Mouse (Mus musculus) ES-Bruce4 (cell line): ENCODE results near the gene Smoc2. TPM values are rescaled to one million over a fixed set of nuclear protein-coding genes. Genes with fewer than 3 reads are reported as not detected.

ENCODE experiments used
- H3K27ac ChIP-seq: 2 replicates; pipeline ENCODE4 v1.5.1; 2012; ENCODE audit warnings: low read length, inconsistent platforms; ENCODE audit not compliant: insufficient read depth
- H3K27me3 ChIP-seq: 2 replicates; pipeline ENCODE4 v1.6.1; 2012; ENCODE audit warnings: mild to moderate bottlenecking, low read length, inconsistent platforms; ENCODE audit not compliant: control insufficient read depth, poor library complexity, insufficient read depth, severe bottlenecking
- H3K36me3 ChIP-seq: 2 replicates; pipeline ENCODE4 v1.6.1; 2012; ENCODE audit warnings: inconsistent platforms, mild to moderate bottlenecking, low read length, moderate library complexity; ENCODE audit not compliant: control insufficient read depth, poor library complexity, insufficient read depth, severe bottlenecking
- H3K4me1 ChIP-seq: one replicate; pipeline ENCODE4 v1.8.1; 2011; ENCODE audit warnings: low read length; ENCODE audit not compliant: control insufficient read depth, insufficient read depth
- H3K4me3 ChIP-seq: 2 replicates; pipeline ENCODE4 v1.5.1; 2011; ENCODE audit warnings: low read depth, mild to moderate bottlenecking, low read length
- H3K9ac ChIP-seq: 2 replicates; pipeline ENCODE4 v1.6.1; 2012; ENCODE audit warnings: low read depth, mild to moderate bottlenecking, inconsistent platforms; ENCODE audit not compliant: poor library complexity, severe bottlenecking
- H3K9me3 ChIP-seq: replicated peaks from 2 replicates; pipeline ENCODE4 v1.6.1; 2012; ENCODE audit warnings: mild to moderate bottlenecking, low read length, inconsistent platforms; ENCODE audit not compliant: control insufficient read depth, poor library complexity, insufficient read depth, severe bottlenecking
- CTCF ChIP-seq: IDR thresholded peaks from one replicate; pipeline ENCODE4 v1.8.1; 2011; ENCODE audit warnings: low read depth, low read length
- EP300 ChIP-seq: IDR thresholded peaks from 2 replicates; pipeline ENCODE4 v1.6.1; 2011; ENCODE audit warnings: low read depth, low read length; ENCODE audit not compliant: insufficient read depth
- POLR2A ChIP-seq: IDR thresholded peaks from one replicate; pipeline ENCODE4 v1.8.1; 2011; ENCODE audit warnings: low read length; ENCODE audit not compliant: insufficient read depth
- polyA plus RNA-seq: library from polyadenylated mRNA; stranded (reverse); fragments of >200 nt; gene quantifications from 2 replicates; pipeline ENCODE4 v1.2.4, GENCODE M21; 2011; ENCODE audit warnings: low read depth; ENCODE audit not compliant: missing spikeins, insufficient read depth, insufficient read length

Gene Smoc2
- polyA plus RNA-seq, 1 experiment: 1.2 TPM

DNA sequence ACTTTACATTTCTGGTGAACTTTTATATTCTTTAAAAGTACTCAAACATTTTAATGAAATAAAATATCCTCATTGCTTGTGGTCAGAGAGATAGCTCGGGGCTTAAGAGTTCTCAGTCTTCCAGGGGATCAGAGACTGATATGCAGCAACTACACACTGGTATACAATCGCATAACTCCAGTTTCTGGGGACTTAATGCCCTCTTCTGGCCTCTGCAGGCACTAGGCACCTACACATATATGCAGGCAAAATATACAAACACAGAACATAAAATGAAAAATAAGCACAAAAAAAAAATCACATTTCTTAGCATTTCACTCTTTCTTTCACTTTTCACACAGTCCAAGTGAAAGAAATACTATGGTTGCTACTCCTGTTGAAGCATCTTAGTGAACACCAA is 133.2 kb downstream of the Smoc2 start:
- H3K36me3 ChIP-seq: no peaks in the 10 kb centered on the region
- no peaks in the 10 kb centered on the region for H3K27me3 ChIP-seq
- H3K27ac ChIP-seq: no peak overlapping the region
- no peaks in the 10 kb centered on the region for H3K4me1 ChIP-seq
- H3K9ac ChIP-seq: no peak overlapping the region
- H3K9me3 ChIP-seq: no peaks in the 10 kb centered on the region
- H3K4me3 ChIP-seq: no peak overlapping the region
- TF ChIP-seq CTCF (no peak), POLR2A (no peak), EP300 (no peak)

GRCm38 (mm10) chr17:14414511-14414910 is 135.2 kb downstream of the Smoc2 start:
- no peak overlapping the region for H3K4me3 ChIP-seq
- H3K4me1 ChIP-seq: no peaks in the 10 kb centered on the region
- TF ChIP-seq EP300 (no peak), CTCF (no peak), POLR2A (no peak)
- no peaks in the 10 kb centered on the region for H3K9me3 ChIP-seq
- H3K36me3 ChIP-seq: no peaks in the 10 kb centered on the region
- no peaks in the 10 kb centered on the region for H3K27me3 ChIP-seq
- H3K9ac ChIP-seq: no peak overlapping the region
- H3K27ac ChIP-seq: no peak overlapping the region

DNA sequence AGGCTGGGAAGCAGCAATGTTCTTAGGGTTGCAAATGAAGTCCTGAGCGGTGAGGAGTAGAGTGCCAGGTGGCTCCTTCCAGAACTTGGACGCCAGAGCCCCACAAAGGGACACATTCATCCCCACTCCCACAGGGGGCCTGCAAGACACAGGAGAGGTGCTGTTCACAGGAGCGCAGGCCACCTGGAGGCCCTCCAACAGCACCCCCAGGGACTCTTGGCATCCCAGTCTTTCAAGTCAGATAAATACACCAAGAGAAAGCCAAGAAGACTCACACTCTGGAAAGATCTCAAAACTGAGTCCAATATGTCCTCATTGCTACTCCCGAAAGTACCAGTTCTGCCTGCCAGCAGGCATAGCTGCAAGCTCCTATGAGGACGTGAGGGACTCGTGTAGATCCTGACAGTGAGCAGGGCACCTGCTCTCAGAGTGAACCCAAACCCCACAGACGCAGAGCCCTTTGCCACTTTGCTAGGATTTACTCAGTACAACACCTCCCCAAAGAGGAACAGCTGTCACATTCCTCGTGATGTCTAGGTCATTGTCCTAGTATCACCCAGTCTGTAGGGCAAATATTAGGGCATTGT is 141.2 kb downstream of the Smoc2 start:
- no peak for TF ChIP-seq POLR2A
- no peak overlapping the region for H3K9ac ChIP-seq
- no peaks in the 10 kb centered on the region for H3K36me3 ChIP-seq
- H3K27me3 ChIP-seq: no peaks in the 10 kb centered on the region
- no peaks in the 10 kb centered on the region for H3K9me3 ChIP-seq
- H3K4me1 ChIP-seq: no peaks in the 10 kb centered on the region
- no peak overlapping the region for H3K4me3 ChIP-seq
- no peak overlapping the region for H3K27ac ChIP-seq

DNA sequence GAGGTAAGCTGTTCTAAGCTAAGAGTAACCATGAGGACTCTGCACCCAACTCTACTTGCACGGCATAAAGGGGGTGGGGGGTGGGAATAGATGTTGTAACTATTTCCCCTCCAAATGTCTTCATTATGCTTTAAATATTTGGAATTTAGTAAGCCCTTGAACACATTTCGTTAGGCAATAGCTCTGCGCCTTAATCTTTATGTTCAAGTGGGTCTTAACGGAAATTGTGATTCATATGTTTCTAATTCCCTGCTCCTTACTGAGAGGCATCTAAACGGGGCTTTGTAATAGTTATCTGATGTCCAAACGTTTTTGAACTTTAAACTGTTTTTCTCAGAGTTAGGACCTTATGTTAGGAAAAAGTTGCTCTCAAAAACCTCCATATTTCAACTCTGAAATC is 147.2 kb downstream of the Smoc2 start:
- H3K36me3 ChIP-seq: no peaks in the 10 kb centered on the region
- H3K4me3 ChIP-seq: no peak overlapping the region
- no peaks in the 10 kb centered on the region for H3K4me1 ChIP-seq
- H3K27me3 ChIP-seq: no peaks in the 10 kb centered on the region
- H3K9me3 ChIP-seq: no peaks in the 10 kb centered on the region
- H3K9ac ChIP-seq: no peak overlapping the region
- TF ChIP-seq CTCF (no peak), POLR2A (no peak), EP300 (no peak)
- H3K27ac ChIP-seq: no peak overlapping the region

DNA sequence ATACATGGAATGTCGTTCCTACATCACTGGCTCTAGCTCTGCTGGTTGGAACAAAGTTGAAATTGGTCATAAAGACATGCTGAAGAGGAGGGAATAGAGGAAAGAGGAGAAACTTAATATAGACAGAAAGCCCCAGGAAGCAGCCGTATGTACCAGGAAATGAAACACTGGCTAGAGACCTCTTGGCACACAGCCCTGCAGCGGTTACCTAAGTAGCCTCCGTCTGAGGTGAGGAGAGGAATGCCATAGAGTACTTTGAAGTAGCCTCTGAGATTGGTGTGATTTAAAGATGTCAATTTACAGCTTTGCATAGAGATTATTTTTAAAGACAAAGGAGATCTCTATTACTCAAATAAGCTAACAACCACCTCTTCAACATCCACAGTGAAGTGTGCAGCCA is 155.4 kb downstream of the Smoc2 start:
- H3K9ac ChIP-seq: no peak overlapping the region

GRCm38 (mm10) chr17:14445611-14446010 is 166.3 kb downstream of the Smoc2 start:
- TF ChIP-seq EP300 (no peak), CTCF (no peak), POLR2A (no peak)
- Histone ChIP-seq H3K36me3 (no peaks in the 10 kb centered on the region), H3K9me3 (no peaks in the 10 kb centered on the region), H3K4me3 (no peak overlapping the region), H3K4me1 (no peaks in the 10 kb centered on the region), H3K27me3 (no peaks in the 10 kb centered on the region), H3K9ac (no peak overlapping the region), H3K27ac (no peak overlapping the region)

More for the DNA sequence above, 155.4 kb downstream of the Smoc2 start:
- Histone ChIP-seq H3K4me3 (no peak overlapping the region), H3K36me3 (no peaks in the 10 kb centered on the region), H3K4me1 (no peaks in the 10 kb centered on the region), H3K27ac (no peak overlapping the region), H3K27me3 (no peaks in the 10 kb centered on the region), H3K9me3 (no peaks in the 10 kb centered on the region)
- TF ChIP-seq EP300 (no peak), POLR2A (no peak), CTCF (no peak)
